Mouse (Mus musculus) megakaryocyte, embryonic 14.5 days (primary cell): ENCODE results near the gene Tnn.

Experiments used
- FLI1 ChIP-seq: IDR thresholded peaks from 2 replicates; pipeline ENCODE4 v1.6.1; 2012; ENCODE audit warnings: low read length, inconsistent platforms, mixed read lengths
- GATA1 ChIP-seq: IDR thresholded peaks from 3 replicates; pipeline ENCODE4 v1.6.1; 2012; ENCODE audit warnings: mixed read lengths, low read length, inconsistent platforms, borderline replicate concordance

DNA sequence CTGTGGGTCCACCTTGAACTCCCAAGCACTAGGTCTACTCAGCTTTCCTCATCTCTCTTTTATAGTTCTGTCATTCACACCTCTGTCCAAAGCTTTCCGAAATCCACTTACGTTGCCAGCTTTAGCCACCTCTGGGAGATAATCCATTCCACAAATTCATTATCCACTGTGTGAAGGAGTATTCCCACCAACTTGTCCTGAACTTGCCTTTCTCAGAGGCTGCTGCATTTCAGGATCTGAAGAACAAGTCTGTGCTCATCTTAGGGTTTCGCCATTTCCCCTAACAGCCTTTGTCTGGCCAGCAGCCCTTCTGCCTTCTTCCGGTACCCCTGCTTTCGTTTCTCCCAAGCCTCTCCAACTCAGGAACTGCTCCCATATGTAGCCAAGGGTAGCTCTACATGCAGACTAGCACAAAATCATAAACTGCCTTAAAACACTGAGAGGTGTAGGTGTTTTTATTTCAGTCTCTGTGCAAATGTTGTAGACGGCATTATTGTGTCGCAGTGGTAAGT, 112.1 kb downstream of the Tnn start:
- TF ChIP-seq GATA1 (no peak), FLI1 (no peak)
